Mouse (Mus musculus): ENCODE data around the gene 1700001O22Rik.

- TF ChIP-seq POLR2A (IDR thresholded peaks at IDR 0.05; ENCODE audit: insufficient read depth, low read depth, low read length) (no peak), CTCF (IDR thresholded peaks at IDR 0.05; ENCODE audit: insufficient read depth, low read depth, low read length) (no peak)
Observed at GRCm38 (mm10) chr2:30783346-30783745, 20.1 kb downstream of the 1700001O22Rik start.

Measured in olfactory bulb, adult 2 months (tissue).